Mouse (Mus musculus): Measurements from ENCODE around the gene Il25.
"Not testable (repeated sequence)": the region's sequence is repeated elsewhere in the genome, so short reads cannot be mapped to it uniquely, and the experiment has no call there.

The Il25 gene

GRCm38 (mm10) chr14:54927296-54927695, 5.2 kb upstream of the Il25 start:
- no peak for DNase-seq

GRCm38 (mm10) chr14:54929801-54930200, 2.7 kb upstream of the Il25 start:
- no peak for DNase-seq

GRCm38 (mm10) chr14:54930431-54930830, 2.1 kb upstream of the Il25 start:
- peak; percentile 41 for DNase-seq

- peak; percentile 42 for DNase-seq
Measured at GRCm38 (mm10) chr14:54935904-54936830, 3.7 kb downstream of the Il25 start, which contains the start of gene Cmtm5. Gene Cmtm5, plus strand, starts transcription at chr14:54936261.

GRCm38 (mm10) chr14:54936831-54937160, 4.3 kb downstream of the Il25 start:
- no peak for DNase-seq

- DNase-seq: no peak
Measured at GRCm38 (mm10) chr14:54937361-54938182, 5.1 kb downstream of the Il25 start.

- DNase-seq: no peak
Measured at GRCm38 (mm10) chr14:54938431-54939219, 6.1 kb downstream of the Il25 start.

GRCm38 (mm10) chr14:54939434-54940175, 7.1 kb downstream of the Il25 start:
- peak; percentile 84 for DNase-seq

GRCm38 (mm10) chr14:54940176-54940530, 7.7 kb downstream of the Il25 start:
- DNase-seq: no peak

GRCm38 (mm10) chr14:54941024-54941978, 8.8 kb downstream of the Il25 start:
- peak; percentile 47 for DNase-seq

GRCm38 (mm10) chr14:54942479-54942878, 10.0 kb downstream of the Il25 start:
- no peak for DNase-seq

- no peak for DNase-seq
Measured at GRCm38 (mm10) chr14:54943971-54944370, 11.5 kb downstream of the Il25 start.

GRCm38 (mm10) chr14:54944939-54945338, 12.4 kb downstream of the Il25 start:
- no peak for DNase-seq

GRCm38 (mm10) chr14:54945975-54946704, 13.6 kb downstream of the Il25 start:
- no peak for DNase-seq

- not testable (repeated sequence) for DNase-seq
Measured at GRCm38 (mm10) chr14:54947008-54947407, 14.5 kb downstream of the Il25 start.

GRCm38 (mm10) chr14:54948781-54949180, 16.3 kb downstream of the Il25 start:
- no peak for DNase-seq

GRCm38 (mm10) chr14:54950493-54950892, 18.0 kb downstream of the Il25 start:
- DNase-seq: no peak

GRCm38 (mm10) chr14:54951587-54951986, 19.1 kb downstream of the Il25 start:
- no peak for DNase-seq

- DNase-seq: no peak
Measured at GRCm38 (mm10) chr14:54953664-54954206, 21.2 kb downstream of the Il25 start.

GRCm38 (mm10) chr14:54954474-54954873, 22.0 kb downstream of the Il25 start:
- DNase-seq: no peak
